Mouse (Mus musculus) v-Abl transformed pro-B cells (cell line): ENCODE results near the gene Eef1g.
"Not testable (repeated sequence)": the region's sequence is repeated elsewhere in the genome, so short reads cannot be mapped to it uniquely, and the experiment has no call there.

ENCODE experiments used
- in situ Hi-C, 2 experiments: fragments of 400-800 bp; cut with MboI; formaldehyde crosslinking; loops; one replicate each; pipeline ENCODE4 v1.15.1; 2025; ENCODE audit not compliant: unreplicated experiment in 2 of 2

The Eef1g gene

GRCm38 (mm10) chr19:8994813-8995607 lies 28.2 kb downstream of the Eef1g start:
- in situ Hi-C loops = loop anchor here (5.0 to 25.0 kb wide), 2 partner anchors 82 to 433 kb away; no protein-coding TSS in a partner anchor

- in situ Hi-C loops = loop anchor here in 1 of 2 experiments (25.0 kb wide), 1 partner anchor 434 kb away; no protein-coding TSS in a partner anchor
Observed at GRCm38 (mm10) chr19:8996601-8997000, 29.8 kb downstream of the Eef1g start.

DNA sequence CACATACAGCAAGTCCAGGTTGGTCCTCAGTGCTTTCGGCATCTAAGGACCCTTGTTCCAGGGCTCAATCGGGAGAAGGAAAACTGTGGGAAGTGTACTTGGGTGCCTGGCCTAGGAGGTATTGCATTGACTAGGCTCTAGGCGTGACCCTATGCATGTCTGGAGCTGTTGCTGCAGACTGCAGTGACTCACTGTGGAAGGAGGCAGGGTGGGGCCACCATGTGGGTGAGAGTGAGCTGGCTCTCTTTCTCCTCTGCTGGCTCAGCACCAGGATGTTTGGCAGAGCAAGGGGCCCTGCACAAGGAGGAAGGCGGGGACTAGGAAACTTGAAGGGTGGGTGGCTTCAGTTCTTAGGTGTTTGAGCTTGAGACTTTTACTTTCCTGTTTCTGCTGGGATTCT lies 30.7 kb downstream of the Eef1g start:
- in situ Hi-C loops = loop anchor here in 1 of 2 experiments (25.0 kb wide), 1 partner anchor 435 kb away; no protein-coding TSS in a partner anchor

- in situ Hi-C loops = loop anchor here in 1 of 2 experiments (25.0 kb wide), 1 partner anchor 436 kb away; no protein-coding TSS in a partner anchor
Observed at GRCm38 (mm10) chr19:8998546-8998945, 31.7 kb downstream of the Eef1g start.

DNA sequence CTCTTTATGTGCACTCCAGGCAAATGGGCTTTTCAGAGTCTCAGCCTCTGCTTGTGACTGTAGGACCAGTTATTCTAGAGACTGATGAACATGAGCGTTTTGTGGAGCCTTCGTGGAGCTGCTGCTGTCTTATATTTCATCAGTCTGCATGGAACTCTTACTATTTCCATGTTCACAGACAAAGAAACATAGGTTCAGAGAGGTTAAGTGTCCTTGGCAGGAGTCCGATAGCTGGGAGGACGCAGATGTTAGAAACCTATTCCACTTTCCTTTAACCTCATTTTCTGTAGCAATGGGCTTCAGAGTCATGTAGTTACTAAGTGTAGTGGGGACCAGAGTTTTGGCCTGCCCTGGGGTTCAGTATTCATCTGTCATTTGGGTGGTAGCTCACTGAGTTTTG lies 32.4 kb downstream of the Eef1g start:
- in situ Hi-C loops = loop anchor here in 1 of 2 experiments (25.0 kb wide), 1 partner anchor 437 kb away; no protein-coding TSS in a partner anchor

- in situ Hi-C loops = not testable (repeated sequence)
Observed at GRCm38 (mm10) chr19:9006915-9007314, 40.1 kb downstream of the Eef1g start.

GRCm38 (mm10) chr19:9019298-9019697 lies 52.5 kb downstream of the Eef1g start:
- in situ Hi-C loops = no loop called here

- in situ Hi-C loops = no loop called here
Observed at GRCm38 (mm10) chr19:9023021-9023778, 56.4 kb downstream of the Eef1g start.

- in situ Hi-C loops = no loop called here
Observed at GRCm38 (mm10) chr19:9025562-9026257, 58.9 kb downstream of the Eef1g start.

DNA sequence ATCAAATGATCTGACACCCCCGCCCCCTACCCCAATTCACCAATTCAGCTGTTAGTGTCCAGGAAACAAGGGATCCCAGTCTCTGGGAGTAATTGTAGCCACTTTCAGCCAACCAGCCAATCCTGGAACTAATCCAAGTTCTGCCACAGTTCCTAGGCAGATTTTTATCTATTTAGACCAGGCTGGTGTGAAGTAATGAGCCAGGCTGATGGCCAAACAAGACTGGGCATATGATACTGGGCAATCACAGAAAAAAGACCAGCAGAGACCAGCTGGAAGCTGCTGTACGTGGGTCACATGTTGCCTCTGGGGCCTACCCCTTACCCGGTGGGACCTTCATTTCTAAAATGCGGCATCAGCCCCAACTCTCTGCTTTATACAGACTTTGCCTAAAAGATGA lies 59.8 kb downstream of the Eef1g start:
- in situ Hi-C loops = no loop called here

GRCm38 (mm10) chr19:9027795-9028194 lies 61.0 kb downstream of the Eef1g start:
- in situ Hi-C loops = no loop called here
